Mouse (Mus musculus) kidney, adult 2 months (tissue): ENCODE measurements around the gene Snapc2. TPM values are rescaled to one million over a fixed set of nuclear protein-coding genes. Genes with fewer than 3 reads are reported as not detected.

Experiments
- DNase-seq: peaks from one replicate; pipeline ENCODE4 v3.0.0; 2021
- H3K27ac ChIP-seq: fragments of 200-500 bp; 2 replicates; pipeline ENCODE4 v1.5.1; 2012; ENCODE audit warnings: low read depth, low read length, control low read depth, inconsistent platforms; ENCODE audit not compliant: insufficient read depth
- H3K27me3 ChIP-seq: fragments of 200-500 bp; replicated peaks from 2 replicates; pipeline ENCODE4 v1.6.1; 2012; ENCODE audit warnings: mild to moderate bottlenecking, moderate library complexity, low read length, inconsistent platforms; ENCODE audit not compliant: control insufficient read depth, insufficient read depth
- H3K36me3 ChIP-seq: fragments of 200-500 bp; 2 replicates; pipeline ENCODE4 v1.6.1; 2012; ENCODE audit warnings: mild to moderate bottlenecking, moderate library complexity, low read length, inconsistent platforms; ENCODE audit not compliant: control insufficient read depth, insufficient read depth
- H3K4me1 ChIP-seq: fragments of 200-500 bp; 2 replicates; pipeline ENCODE4 v1.6.1; 2011; ENCODE audit warnings: low read length; ENCODE audit not compliant: control insufficient read depth, insufficient read depth
- H3K4me3 ChIP-seq: fragments of 200-500 bp; 2 replicates; pipeline ENCODE4 v1.5.1; 2011; ENCODE audit warnings: mild to moderate bottlenecking, low read depth, low read length, control low read depth; ENCODE audit not compliant: insufficient read depth
- CTCF ChIP-seq: fragments of 200-500 bp; conservative IDR thresholded peaks from 2 replicates; pipeline ENCODE4 v1.5.1; 2011; ENCODE audit warnings: low read depth, mild to moderate bottlenecking, control low read depth, low read length, moderate library complexity, mixed read lengths; ENCODE audit not compliant: insufficient read depth, insufficient read length
- POLR2A ChIP-seq: fragments of 200-500 bp; IDR thresholded peaks from one replicate; pipeline ENCODE4 v1.6.1; 2011; ENCODE audit warnings: low read depth, low read length, control low read depth
- WGBS: fragments of 180-500 bp; shearing (Covaris S2); methylation state at CpG from one replicate; pipeline ENCODE4 v1.1.7; 2018; 5-methylcytosine and 5-hydroxymethylcytosine counted together
- polyA plus RNA-seq: library from polyadenylated mRNA; depleted of rRNA; stranded (reverse); fragments of >200 nt; gene quantifications from 2 replicates; pipeline ENCODE4 v1.2.3, GENCODE M21; 2012

Snapc2 gene
- polyA plus RNA-seq, 1 experiment = 36.9 TPM

DNA sequence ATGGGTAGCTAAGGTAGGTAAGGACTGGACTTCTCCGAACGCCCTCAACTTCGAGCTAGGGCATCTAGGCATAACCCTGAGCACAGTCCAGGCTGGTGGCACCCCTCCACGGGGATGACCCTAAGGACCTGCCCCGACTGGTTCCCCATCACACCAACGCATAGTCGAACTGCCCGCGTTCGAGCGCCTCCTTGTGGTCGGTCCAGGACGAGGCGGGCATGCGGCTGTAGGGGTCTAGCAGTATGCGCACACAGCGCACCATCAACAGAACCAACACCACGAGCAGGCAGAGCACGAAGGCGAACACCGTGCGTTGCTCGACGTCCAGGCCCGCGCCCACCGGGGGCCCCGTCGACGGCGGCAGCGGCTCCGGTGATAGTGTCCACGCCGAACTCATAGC, 5.4 kb downstream of the Snapc2 start:
- peak; percentile 51 for DNase-seq
- H3K27me3 ChIP-seq = no peaks in the 10 kb centered on the region
- no peak overlapping the region for H3K27ac ChIP-seq
- WGBS = 4% methylated on average over 35 of the region's 35 CpGs
- H3K36me3 ChIP-seq = no peaks in the 10 kb centered on the region; the same call in 1 of the 2 replicates
- H3K4me3 ChIP-seq = peak overlapping the region; percentile 45
- peak; percentile 66 for TF ChIP-seq CTCF
- TF ChIP-seq POLR2A = no peak
- no peaks in the 10 kb centered on the region; the same call in 1 of the 2 replicates for H3K4me1 ChIP-seq

DNA sequence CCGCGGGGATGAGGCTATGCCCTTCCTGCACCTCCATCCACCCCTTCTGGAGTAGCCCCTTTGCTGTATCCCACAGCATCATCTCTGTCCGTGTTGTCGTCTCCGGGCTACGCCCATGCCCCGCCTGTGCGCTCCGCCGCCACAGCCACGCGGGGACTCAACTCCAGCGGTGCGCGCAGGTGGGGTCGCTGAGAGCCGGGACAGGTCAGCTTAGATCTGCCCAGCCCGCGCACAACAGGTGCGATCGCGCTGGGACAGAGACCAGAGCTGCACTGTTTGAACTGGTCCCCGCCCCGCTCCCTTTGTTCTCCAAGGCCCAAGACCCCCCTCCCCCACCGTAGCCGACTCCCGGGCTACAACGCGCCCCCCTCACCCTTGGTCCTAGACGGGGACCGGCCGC, 5.8 kb downstream of the Snapc2 start:
- TF ChIP-seq POLR2A (no peak), CTCF (no peak)
- Histone ChIP-seq H3K27me3 (no peaks in the 10 kb centered on the region), H3K36me3 (no peaks in the 10 kb centered on the region; the same call in 1 of the 2 replicates), H3K4me3 (peak overlapping the region; percentile 45), H3K4me1 (no peaks in the 10 kb centered on the region; the same call in 1 of the 2 replicates), H3K27ac (no peak overlapping the region)
- WGBS = under 1% methylated on average over 31 of the region's 32 CpGs
- DNase-seq = no peak

- no peaks in the 10 kb centered on the region; the same call in 1 of the 2 replicates for H3K4me1 ChIP-seq
- 8% methylated on average over 32 of the region's 33 CpGs for WGBS
- TF ChIP-seq POLR2A = no peak
- no peak for TF ChIP-seq CTCF
- no peaks in the 10 kb centered on the region; the same call in 1 of the 2 replicates for H3K36me3 ChIP-seq
- peak within 1 kb of the TSS; percentile 45 for H3K4me3 ChIP-seq
- no peaks in the 10 kb centered on the region for H3K27me3 ChIP-seq
- no peak within 1 kb of the TSS for H3K27ac ChIP-seq
- peak; percentile 97 for DNase-seq
Measured at GRCm38 (mm10) chr8:4259125-4259804, 6.4 kb downstream of the Snapc2 start, which contains the start of gene Ctxn1. Gene Ctxn1 (minus strand): TSS chr8:4259274.

- Histone ChIP-seq H3K36me3 (no peaks in the 10 kb centered on the region; the same call in 1 of the 2 replicates), H3K4me3 (no peak overlapping the region), H3K27me3 (no peaks in the 10 kb centered on the region), H3K27ac (no peak overlapping the region), H3K4me1 (no peaks in the 10 kb centered on the region)
- TF ChIP-seq CTCF = no peak
- TF ChIP-seq POLR2A = no peak
- no peak for DNase-seq
- 85% methylated on average over 4 of the region's 4 CpGs for WGBS
Measured at GRCm38 (mm10) chr8:4259805-4260170, 6.9 kb downstream of the Snapc2 start.

DNA sequence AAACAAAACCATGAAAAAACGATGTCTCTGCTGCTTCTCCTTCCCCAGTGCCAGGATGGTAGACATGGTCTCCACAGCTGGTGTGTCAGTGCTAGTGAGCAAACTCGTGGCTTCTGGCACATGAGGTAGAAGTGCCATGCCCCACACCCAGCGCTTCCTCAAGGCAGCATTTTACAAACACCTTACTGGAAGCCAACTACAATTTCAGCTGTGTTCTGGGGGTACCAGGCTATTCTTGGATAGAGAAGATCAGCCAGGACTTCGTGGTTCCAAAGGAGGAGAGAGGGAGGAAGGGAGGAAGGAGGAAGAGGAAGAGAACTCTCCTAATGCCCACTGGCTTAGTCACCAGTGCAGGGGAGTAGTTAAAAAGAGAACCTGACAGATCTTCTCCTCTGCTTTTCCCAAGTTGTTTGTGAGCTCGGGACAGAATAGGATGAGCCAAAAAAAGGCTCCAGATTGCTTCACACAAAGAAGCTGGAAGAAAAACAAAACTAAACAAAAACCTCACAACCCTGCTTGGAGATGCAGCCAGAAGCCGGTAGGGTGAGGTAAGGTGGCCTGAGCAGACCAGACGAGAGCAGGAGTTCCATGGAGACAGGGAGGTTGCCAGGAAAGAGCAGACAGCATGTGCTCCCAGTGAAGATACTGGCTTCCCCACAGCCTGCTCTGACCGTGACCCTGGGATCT, 10.4 kb downstream of the Snapc2 start:
- no peak overlapping the region for H3K27ac ChIP-seq
- H3K27me3 ChIP-seq = no peaks in the 10 kb centered on the region
- no peak for DNase-seq
- H3K4me3 ChIP-seq = no peak overlapping the region
- no peak for TF ChIP-seq POLR2A
- TF ChIP-seq CTCF = no peak
- WGBS = 87% methylated on average over 8 of the region's 8 CpGs
- H3K4me1 ChIP-seq = no peaks in the 10 kb centered on the region
- H3K36me3 ChIP-seq = no peaks in the 10 kb centered on the region; the same call in 1 of the 2 replicates

GRCm38 (mm10) chr8:4265160-4265914, 12.5 kb downstream of the Snapc2 start:
- WGBS = 89% methylated on average over 15 of the region's 15 CpGs
- TF ChIP-seq CTCF (no peak), POLR2A (no peak)
- H3K27ac ChIP-seq = no peak overlapping the region
- no peaks in the 10 kb centered on the region for H3K4me1 ChIP-seq
- H3K36me3 ChIP-seq = no peaks in the 10 kb centered on the region; the same call in 1 of the 2 replicates
- no peaks in the 10 kb centered on the region for H3K27me3 ChIP-seq
- no peak for DNase-seq
- H3K4me3 ChIP-seq = no peak overlapping the region
